Mouse (Mus musculus): ENCODE measurements around the gene Rpl18a. TPM values are rescaled to one million over a fixed set of nuclear protein-coding genes. Genes with fewer than 3 reads are reported as not detected.
A peak's percentile ranks its signal among the peaks of the same experiment; 100 is the strongest.

The Rpl18a gene
- polyA plus RNA-seq, 1 experiment: 7,043 TPM

GRCm38 (mm10) chr8:70913523-70913922 lies 16.3 kb upstream of the Rpl18a start:
- H3K4me3 ChIP-seq (ENCODE audit: extremely low read depth, insufficient read depth, insufficient read length): no peak overlapping the region
- peaks cover 47% of the 10 kb centered on the region for H3K36me3 ChIP-seq (ENCODE audit: control insufficient read depth, insufficient read depth, low read length)
- H3K4me1 ChIP-seq (ENCODE audit: control insufficient read depth, insufficient read depth, insufficient read length): no peaks in the 10 kb centered on the region
- no peak for TF ChIP-seq CTCF (IDR thresholded peaks at IDR 0.05; ENCODE audit: extremely low read depth, insufficient read depth, insufficient read length, insufficient replicate concordance)
- no peak for TF ChIP-seq POLR2A (IDR thresholded peaks at IDR 0.05; ENCODE audit: low read depth, low read length)
- H3K27ac ChIP-seq (ENCODE audit: insufficient read depth, low read length): no peak overlapping the region
- no peak for DNase-seq (ENCODE audit: low read depth in 1 of 2, low spot score in 2 of 2)
- no peaks in the 10 kb centered on the region for H3K27me3 ChIP-seq (ENCODE audit: control insufficient read depth, insufficient read depth, low read length)
- 94% methylated on average over 26 of the region's 26 CpGs for WGBS

GRCm38 (mm10) chr8:70912955-70913354 lies 15.7 kb upstream of the Rpl18a start:
- no peak overlapping the region for H3K27ac ChIP-seq (ENCODE audit: insufficient read depth, low read length)
- peaks cover 46% of the 10 kb centered on the region for H3K36me3 ChIP-seq (ENCODE audit: control insufficient read depth, insufficient read depth, low read length)
- no peaks in the 10 kb centered on the region for H3K27me3 ChIP-seq (ENCODE audit: control insufficient read depth, insufficient read depth, low read length)
- DNase-seq (ENCODE audit: low read depth in 1 of 2, low spot score in 2 of 2): no peak
- TF ChIP-seq CTCF (IDR thresholded peaks at IDR 0.05; ENCODE audit: extremely low read depth, insufficient read depth, insufficient read length, insufficient replicate concordance) (no peak), POLR2A (IDR thresholded peaks at IDR 0.05; ENCODE audit: low read depth, low read length) (no peak)
- H3K4me1 ChIP-seq (ENCODE audit: control insufficient read depth, insufficient read depth, insufficient read length): no peaks in the 10 kb centered on the region
- WGBS: 96% methylated on average over 30 of the region's 30 CpGs
- no peak overlapping the region for H3K4me3 ChIP-seq (ENCODE audit: extremely low read depth, insufficient read depth, insufficient read length)

GRCm38 (mm10) chr8:70911596-70911995 lies 14.4 kb upstream of the Rpl18a start:
- peaks cover 4% of the 10 kb centered on the region; the same call in 1 of the 2 replicates for H3K4me1 ChIP-seq (ENCODE audit: control insufficient read depth, insufficient read depth, insufficient read length)
- no peaks in the 10 kb centered on the region for H3K27me3 ChIP-seq (ENCODE audit: control insufficient read depth, insufficient read depth, low read length)
- no peak for TF ChIP-seq POLR2A (IDR thresholded peaks at IDR 0.05; ENCODE audit: low read depth, low read length)
- no peak for DNase-seq (ENCODE audit: low read depth in 1 of 2, low spot score in 2 of 2)
- peaks cover 38% of the 10 kb centered on the region for H3K36me3 ChIP-seq (ENCODE audit: control insufficient read depth, insufficient read depth, low read length)
- no peak overlapping the region for H3K27ac ChIP-seq (ENCODE audit: insufficient read depth, low read length)
- WGBS: 93% methylated on average over 5 of the region's 5 CpGs
- H3K4me3 ChIP-seq (ENCODE audit: extremely low read depth, insufficient read depth, insufficient read length): no peak overlapping the region

- Histone ChIP-seq H3K4me1 (ENCODE audit: control insufficient read depth, insufficient read depth, insufficient read length) (peaks cover 12% of the 10 kb centered on the region; the same call in 1 of the 2 replicates), H3K27ac (ENCODE audit: insufficient read depth, low read length) (no peak overlapping the region), H3K27me3 (ENCODE audit: control insufficient read depth, insufficient read depth, low read length) (no peaks in the 10 kb centered on the region), H3K4me3 (ENCODE audit: extremely low read depth, insufficient read depth, insufficient read length) (no peak overlapping the region), H3K36me3 (ENCODE audit: control insufficient read depth, insufficient read depth, low read length) (peaks cover 3% of the 10 kb centered on the region; the same call in 1 of the 2 replicates)
- 78% methylated on average over 2 of the region's 2 CpGs for WGBS
- TF ChIP-seq POLR2A (IDR thresholded peaks at IDR 0.05; ENCODE audit: low read depth, low read length) (no peak), CTCF (IDR thresholded peaks at IDR 0.05; ENCODE audit: extremely low read depth, insufficient read depth, insufficient read length, insufficient replicate concordance) (no peak)
- no peak for DNase-seq (ENCODE audit: low read depth in 1 of 2, low spot score in 2 of 2)
Measured at GRCm38 (mm10) chr8:70907518-70907917, 10.3 kb upstream of the Rpl18a start.

GRCm38 (mm10) chr8:70905831-70906736 lies 8.9 kb upstream of the Rpl18a start, which contains the start of gene Map1s:
Gene Map1s, plus strand, starts transcription at chr8:70905932.
- TF ChIP-seq CTCF (IDR thresholded peaks at IDR 0.05; ENCODE audit: extremely low read depth, insufficient read depth, insufficient read length, insufficient replicate concordance) (no peak), POLR2A (IDR thresholded peaks at IDR 0.05; ENCODE audit: low read depth, low read length) (peak; percentile 50; the same call in 1 of the 2 replicates)
- peaks cover 12% of the 10 kb centered on the region; the same call in 1 of the 2 replicates for H3K4me1 ChIP-seq (ENCODE audit: control insufficient read depth, insufficient read depth, insufficient read length)
- WGBS: under 1% methylated on average over 78 of the region's 86 CpGs
- no peaks in the 10 kb centered on the region for H3K36me3 ChIP-seq (ENCODE audit: control insufficient read depth, insufficient read depth, low read length)
- H3K4me3 ChIP-seq (ENCODE audit: extremely low read depth, insufficient read depth, insufficient read length): peak within 1 kb of the TSS; percentile 86
- DNase-seq (ENCODE audit: low read depth in 1 of 2, low spot score in 2 of 2): peak; percentile 38 to 63
- H3K27ac ChIP-seq (ENCODE audit: insufficient read depth, low read length): peak within 1 kb of the TSS; percentile 86
- no peaks in the 10 kb centered on the region for H3K27me3 ChIP-seq (ENCODE audit: control insufficient read depth, insufficient read depth, low read length)

- no peak for DNase-seq (ENCODE audit: low read depth in 1 of 2, low spot score in 2 of 2)
- Histone ChIP-seq H3K27me3 (ENCODE audit: control insufficient read depth, insufficient read depth, low read length) (no peaks in the 10 kb centered on the region), H3K27ac (ENCODE audit: insufficient read depth, low read length) (peak overlapping the region; percentile 86; the same call in 1 of the 2 replicates), H3K36me3 (ENCODE audit: control insufficient read depth, insufficient read depth, low read length) (no peaks in the 10 kb centered on the region), H3K4me1 (ENCODE audit: control insufficient read depth, insufficient read depth, insufficient read length) (peaks cover 12% of the 10 kb centered on the region; the same call in 1 of the 2 replicates), H3K4me3 (ENCODE audit: extremely low read depth, insufficient read depth, insufficient read length) (peak overlapping the region; percentile 86)
- WGBS: 4% methylated on average over 8 of the region's 8 CpGs
- TF ChIP-seq POLR2A (IDR thresholded peaks at IDR 0.05; ENCODE audit: low read depth, low read length): no peak
- TF ChIP-seq CTCF (IDR thresholded peaks at IDR 0.05; ENCODE audit: extremely low read depth, insufficient read depth, insufficient read length, insufficient replicate concordance): no peak
Measured at GRCm38 (mm10) chr8:70905463-70905830, 8.2 kb upstream of the Rpl18a start.

- DNase-seq (ENCODE audit: low read depth in 1 of 2, low spot score in 2 of 2): no peak
- TF ChIP-seq POLR2A (IDR thresholded peaks at IDR 0.05; ENCODE audit: low read depth, low read length) (no peak), CTCF (IDR thresholded peaks at IDR 0.05; ENCODE audit: extremely low read depth, insufficient read depth, insufficient read length, insufficient replicate concordance) (no peak)
- no peak overlapping the region for H3K27ac ChIP-seq (ENCODE audit: insufficient read depth, low read length)
- H3K4me3 ChIP-seq (ENCODE audit: extremely low read depth, insufficient read depth, insufficient read length): no peak overlapping the region
- 19% methylated on average over 4 of the region's 4 CpGs for WGBS
- peaks cover 12% of the 10 kb centered on the region; the same call in 1 of the 2 replicates for H3K4me1 ChIP-seq (ENCODE audit: control insufficient read depth, insufficient read depth, insufficient read length)
- no peaks in the 10 kb centered on the region for H3K27me3 ChIP-seq (ENCODE audit: control insufficient read depth, insufficient read depth, low read length)
- no peaks in the 10 kb centered on the region for H3K36me3 ChIP-seq (ENCODE audit: control insufficient read depth, insufficient read depth, low read length)
Measured at GRCm38 (mm10) chr8:70904532-70904931, 7.3 kb upstream of the Rpl18a start.
